Mouse (Mus musculus) left cerebral cortex, postnatal 25 days (tissue): ENCODE measurements around the gene Rnf26. TPM values are rescaled to one million over a fixed set of nuclear protein-coding genes. Genes with fewer than 3 reads are reported as not detected.

ENCODE experiments used
- DNase-seq, 2 experiments: peaks; one replicate each; pipeline ENCODE4 v3.0.0; 2022; ENCODE audit warnings: low spot score in 2 of 2, mixed read lengths in 1 of 2
- intact Hi-C: fragments of 180-260 bp; cut with DNase I; formaldehyde crosslinking; loops from one replicate; pipeline ENCODE4 v1.15.1; 2025
- total RNA-seq, 2 experiments: library from RNA; stranded (reverse); gene quantifications; 2 replicates each; pipeline ENCODE4 v1.2.3; 2021

The Rnf26 gene
- total RNA-seq, result 10 to 100 TPM; 30.6 to 31.5 TPM

DNA sequence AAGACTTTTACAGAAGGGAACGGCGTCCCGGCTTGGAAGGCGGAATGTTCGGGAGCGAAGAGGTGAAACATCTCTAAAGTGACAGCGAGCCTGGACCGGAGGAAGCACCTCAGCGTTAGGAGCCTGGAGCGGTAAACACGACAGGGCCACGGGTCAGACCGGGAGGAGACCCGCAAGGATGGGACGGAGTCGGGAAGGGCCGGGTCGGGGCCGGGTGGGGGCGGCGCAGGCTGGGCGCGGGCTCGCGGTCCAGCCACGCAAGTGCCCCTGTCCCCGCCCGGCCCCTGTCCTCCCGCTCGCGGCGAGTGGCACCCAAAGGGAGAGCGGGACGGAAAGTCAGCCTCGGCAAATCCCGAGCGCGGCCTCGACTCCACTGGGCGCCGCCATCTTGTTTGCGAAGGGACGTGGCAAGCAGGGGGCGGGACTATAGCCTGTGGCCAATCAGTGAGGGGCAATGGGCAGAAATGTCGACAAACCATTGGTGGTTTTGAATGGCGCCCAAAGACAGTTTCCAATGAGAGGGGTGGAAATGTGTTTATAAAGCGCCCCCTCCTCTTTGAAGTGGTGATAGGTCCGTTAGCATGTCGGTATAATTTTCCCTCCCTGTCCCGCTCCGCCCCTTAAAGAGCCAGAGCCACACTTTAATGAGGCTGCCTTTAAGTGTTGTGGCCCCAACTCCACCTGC lies at the start of gene Rnf26, which contains the start of gene Gm49380:
Rnf26 (minus strand) TSS at position 413 of the 685 bp plus-strand sequence.
Gm49380 (minus strand) TSS at position 396 of the 685 bp plus-strand sequence.
- intact Hi-C loops, result no loop called here
- DNase-seq, result peak; percentile 96 to 99

DNA sequence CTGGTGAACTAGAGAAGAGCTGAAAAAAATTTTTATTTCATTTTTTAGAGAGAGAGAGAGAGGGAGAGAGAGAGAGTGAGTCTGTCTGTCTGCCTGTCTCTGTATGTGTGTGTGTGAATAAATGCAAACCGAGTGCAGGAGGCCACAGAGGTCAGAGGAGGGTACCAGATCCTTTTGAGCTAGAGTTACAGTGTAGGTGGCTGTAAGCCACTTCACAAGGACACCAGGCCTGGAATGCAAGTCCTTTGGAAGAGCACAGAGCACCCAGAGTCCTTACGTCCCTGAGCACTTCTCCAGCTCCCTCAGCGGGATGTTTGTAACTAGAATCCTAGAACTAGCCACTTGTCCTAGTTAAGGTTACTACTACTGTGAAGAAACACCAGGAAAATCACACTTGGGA lies 46.6 kb upstream of the Rnf26 start:
- DNase-seq, result no peak
- intact Hi-C loops, result no loop called here

DNA sequence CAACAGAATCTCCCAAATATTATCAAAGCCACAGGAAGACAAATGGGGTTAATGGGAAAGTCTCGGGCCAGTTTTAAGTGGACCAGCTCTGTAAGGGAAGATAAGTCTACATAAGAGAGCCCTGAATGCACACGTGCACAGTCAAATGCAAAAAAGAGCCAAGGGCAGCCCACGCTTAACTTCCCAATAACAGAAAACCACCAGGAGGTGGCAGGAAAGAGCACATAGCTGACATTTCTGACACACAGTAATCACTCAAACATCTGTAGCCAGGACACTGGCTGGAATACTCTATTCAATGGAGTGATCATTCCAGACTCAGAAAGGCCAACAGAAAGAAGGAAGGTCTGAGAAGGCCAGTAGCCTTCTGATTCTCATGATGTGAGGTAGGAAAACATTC lies 34.0 kb upstream of the Rnf26 start:
- DNase-seq, result no peak
- intact Hi-C loops, result no loop called here

DNA sequence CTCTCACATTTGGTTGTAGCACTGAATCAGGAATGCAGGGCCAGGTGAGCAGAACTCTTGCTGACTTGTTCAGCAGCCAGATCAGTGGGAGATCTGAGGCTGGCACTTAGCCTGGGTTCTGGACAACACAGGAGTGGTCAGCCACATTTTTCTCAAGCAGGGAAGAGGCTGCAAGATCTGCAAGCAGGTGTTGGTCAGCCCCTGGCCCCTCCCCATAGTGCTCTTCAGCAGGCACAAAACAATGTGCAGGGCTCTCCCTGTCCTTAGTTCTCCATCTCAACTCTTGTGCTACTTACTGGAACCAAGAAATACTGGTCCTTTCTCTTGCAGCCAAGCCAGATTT lies 31.4 kb upstream of the Rnf26 start:
- intact Hi-C loops, result no loop called here
- no peak for DNase-seq

DNA sequence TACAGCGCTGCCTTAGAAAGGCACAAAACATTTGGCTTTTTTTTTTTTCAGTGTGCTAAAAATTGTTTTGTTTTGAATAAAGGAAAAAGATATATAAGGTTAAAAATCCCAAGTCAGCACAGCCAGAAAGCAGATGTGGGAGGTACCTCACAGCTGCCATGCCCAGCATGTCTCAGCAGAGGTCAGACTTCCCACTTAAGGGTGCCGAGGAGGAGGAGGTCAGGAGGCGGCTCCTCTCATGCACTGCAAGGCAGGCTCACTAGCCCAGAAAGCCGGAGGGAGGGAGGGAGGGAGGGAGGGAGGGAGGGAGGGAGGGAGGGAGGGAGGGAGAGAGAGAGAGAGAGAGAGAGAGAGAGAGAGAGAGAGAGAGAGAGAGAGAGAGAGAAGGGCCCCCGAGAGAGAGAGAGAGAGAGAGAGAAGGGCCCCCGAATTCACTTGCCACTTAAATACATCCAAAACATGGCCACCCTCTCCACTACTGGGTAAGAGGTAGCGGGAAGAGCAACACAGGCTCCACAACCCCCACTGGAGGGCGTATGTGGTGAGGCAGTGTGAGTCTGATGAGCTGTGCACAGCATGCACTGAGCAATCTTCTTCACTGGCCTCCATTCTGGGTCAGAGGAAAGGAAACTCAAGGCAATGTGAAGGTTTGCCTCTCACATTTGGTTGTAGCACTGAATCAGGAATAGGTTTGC lies 30.9 kb upstream of the Rnf26 start:
- DNase-seq, result peak in 1 of 2 experiments; percentile 31
- intact Hi-C loops, result no loop called here

DNA sequence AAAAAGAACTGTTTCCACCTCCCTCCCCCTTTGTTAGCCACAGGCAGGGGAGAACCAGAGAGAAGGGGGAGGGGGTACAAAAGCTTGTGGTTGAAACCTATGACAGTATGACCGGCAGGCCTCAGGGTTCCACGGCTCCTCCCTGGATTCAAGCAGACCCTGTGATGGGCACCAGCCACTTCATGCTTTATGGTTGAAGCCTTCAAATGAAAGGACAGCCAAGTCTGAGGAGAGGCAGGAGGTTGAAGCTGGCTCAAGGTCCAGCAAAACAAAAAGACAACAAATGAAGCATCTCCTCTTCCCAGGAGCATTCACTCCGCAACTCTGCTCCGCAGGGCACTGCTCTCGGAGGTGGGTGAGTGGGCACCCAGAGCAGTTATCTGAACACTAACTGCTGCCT lies 30.1 kb upstream of the Rnf26 start:
- intact Hi-C loops, result no loop called here
- DNase-seq, result no peak

DNA sequence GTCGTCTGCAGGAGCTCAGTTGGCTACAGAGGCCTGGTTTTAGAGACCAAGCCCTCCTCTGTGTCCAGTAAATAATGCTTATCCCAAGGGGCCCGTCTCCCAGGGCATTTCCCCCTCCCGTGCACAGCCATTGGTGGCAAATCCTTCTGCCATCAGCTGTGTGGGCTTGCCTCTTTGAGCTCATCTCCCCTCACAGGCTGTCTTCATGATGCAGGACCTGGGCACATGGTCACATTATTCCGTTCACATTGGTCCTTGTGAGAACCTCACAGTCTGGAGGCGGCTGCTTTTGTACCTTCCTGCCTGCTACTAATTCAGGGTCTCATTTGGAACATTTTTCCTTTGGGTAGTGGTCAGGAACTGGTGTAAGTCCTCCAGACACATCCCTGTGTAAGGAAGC lies 28.6 kb upstream of the Rnf26 start:
- DNase-seq, result no peak
- intact Hi-C loops, result no loop called here

DNA sequence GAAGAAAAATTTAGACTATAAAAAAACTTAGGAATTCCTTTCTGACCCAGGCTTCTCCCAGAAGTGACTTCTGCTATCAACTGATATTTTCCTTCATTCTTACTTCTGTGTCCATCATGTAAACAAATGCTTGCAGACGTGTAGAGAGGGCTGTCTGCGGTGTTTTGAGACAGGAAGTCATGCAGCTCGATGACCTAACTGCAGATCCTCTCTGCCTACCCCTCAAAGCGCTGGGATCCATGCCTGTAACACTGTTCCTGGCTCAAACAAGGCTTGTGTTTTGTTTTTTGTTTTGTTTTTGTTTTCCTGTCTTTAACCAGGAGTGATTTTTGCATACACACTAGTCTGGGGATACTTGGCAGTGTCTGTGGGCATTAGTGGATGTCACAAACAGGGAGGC lies 24.5 kb upstream of the Rnf26 start:
- intact Hi-C loops, result no loop called here
- DNase-seq, result no peak

DNA sequence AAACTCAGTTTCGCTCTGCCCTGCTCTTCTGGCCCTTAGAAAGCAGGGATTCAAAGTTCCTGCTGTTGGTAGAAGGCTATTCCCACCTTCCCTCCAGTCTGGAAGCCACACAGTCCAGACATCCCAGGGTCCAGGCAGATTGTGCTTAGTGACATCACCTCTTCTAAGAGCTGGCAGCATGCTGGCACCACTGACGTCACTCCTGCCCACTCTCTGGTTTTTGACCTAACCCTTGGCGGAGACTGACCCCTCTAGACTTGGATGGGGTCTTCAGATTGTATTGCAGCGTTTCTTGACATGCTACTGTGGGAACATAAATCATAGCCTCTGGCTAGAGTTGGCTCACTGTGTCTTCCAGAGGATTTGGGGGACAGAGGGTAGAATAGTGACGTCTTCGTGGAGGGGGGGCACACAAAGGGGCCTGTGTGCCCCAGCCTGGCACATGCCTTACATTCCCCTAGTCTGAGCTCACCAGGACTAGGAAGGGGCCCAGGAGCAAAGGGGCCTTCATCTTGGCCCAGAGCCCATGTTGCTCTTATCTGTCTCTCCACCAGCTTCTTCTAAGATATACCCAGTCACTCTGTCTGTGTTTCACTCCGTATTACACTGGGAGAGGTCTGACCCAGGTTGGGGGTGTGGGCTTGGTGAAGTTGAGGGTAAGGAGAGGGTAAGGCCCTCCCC lies 22.6 kb upstream of the Rnf26 start:
- no peak for DNase-seq
- intact Hi-C loops, result no loop called here

DNA sequence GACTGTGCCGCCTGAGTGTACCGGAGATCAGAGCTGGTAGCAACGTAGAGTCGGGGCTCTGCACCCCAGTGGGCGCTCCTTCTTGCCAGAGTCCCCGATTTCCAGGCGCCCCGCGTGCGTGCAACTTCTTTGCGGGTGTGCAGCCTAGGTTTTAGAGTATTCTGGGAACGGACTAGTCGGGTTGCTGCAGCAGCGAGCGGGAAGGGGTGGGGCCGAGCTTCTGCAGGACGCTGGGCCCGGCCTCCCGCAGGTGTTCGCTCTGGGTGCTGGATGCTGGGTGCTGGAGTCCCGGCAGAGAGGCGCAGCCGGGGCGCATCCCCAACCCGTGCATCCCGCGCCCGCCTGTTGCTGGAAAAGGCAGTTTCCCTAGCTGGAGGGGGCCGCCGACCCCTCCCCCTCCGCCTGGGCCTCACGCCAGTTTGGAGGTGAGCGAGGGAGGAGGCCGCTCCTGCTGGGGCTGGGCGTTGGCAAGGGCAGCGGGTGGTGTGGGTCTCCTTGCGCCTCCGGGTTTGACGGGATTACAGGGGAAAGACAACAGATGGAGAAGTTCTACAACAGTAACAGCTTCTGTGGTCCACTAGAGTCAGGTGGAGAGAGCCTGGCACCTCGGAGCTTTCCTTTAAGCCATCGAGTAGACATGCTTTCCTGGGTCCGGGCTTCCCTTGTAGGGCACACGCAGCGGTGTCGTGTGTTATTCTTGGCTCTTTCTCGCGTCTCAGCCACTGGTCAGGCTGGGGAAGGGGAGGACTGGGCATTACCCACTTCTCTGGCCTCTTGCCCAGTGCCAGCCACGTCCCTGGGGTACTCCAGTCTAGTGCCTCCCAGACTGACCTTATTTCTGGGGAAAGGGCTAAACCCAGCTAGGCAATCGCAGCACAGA lies 21.8 kb upstream of the Rnf26 start:
- no peak for DNase-seq
- intact Hi-C loops, result loop anchor here (5.0 kb wide), 1 partner anchor 112 kb away; no protein-coding TSS in a partner anchor

DNA sequence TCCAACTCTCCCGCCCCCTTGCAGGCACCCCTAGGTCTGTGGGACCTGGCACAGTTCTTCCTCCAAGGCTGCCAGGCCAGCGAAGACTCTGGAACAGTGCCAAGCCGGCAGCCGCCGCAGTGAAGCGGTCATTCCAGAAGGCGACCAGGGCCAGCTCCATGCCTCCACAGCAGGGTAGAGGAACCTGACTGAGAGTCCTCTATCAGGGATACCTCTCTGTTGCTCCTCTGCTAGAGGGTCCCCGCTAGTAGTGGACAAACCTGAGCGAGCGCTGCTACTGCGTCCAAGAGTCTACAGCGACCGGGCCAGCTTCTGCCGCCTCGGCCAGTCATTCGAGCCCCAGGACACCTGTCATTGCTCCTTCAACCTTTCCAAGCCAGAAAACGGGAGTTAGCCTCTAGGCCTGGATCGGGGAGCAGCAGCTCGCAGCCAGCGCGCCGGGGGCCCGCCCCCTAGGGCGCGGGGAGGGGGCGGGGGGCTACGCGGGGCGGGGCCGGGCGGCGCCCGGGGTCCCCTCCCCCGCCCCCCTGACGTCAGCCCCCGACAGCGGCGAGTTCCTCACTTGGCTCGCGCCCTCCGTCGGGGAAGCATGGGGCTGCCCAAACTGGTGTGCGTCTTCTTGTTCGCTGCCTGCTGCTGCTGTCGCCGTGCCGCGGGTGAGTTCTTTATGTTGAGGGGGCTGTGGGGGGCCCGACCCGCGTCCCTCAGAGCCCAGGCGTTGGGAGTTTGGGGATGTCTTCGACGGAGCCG lies 21.0 kb upstream of the Rnf26 start, which contains the start of gene Mcam:
Mcam (plus strand) TSS at position 369 of the 750 bp plus-strand sequence.
- intact Hi-C loops, result loop anchor here (5.0 kb wide), 1 partner anchor 113 kb away; no protein-coding TSS in a partner anchor
- DNase-seq, result peak; percentile 27 to 36

DNA sequence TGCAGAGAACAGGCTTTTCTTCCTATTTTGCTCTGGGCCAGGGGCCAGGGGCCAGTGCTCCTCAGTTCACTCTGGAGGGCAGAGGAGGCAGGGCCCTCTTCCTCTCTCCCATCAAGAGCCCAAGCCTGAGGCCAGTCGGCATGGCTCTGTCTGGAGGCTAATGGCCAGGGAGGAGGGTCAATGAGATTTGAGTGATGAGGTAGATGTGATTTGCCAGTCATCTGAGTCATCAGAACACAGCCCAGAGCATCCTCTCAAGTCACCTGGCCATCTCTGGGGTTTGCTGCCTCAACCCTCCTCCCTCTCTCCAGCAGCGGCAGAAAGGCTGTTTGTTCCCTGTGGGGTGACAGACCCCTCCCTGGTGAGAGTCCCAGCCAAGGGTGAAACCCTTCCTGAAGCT lies 20.0 kb upstream of the Rnf26 start:
- no peak for DNase-seq

DNA sequence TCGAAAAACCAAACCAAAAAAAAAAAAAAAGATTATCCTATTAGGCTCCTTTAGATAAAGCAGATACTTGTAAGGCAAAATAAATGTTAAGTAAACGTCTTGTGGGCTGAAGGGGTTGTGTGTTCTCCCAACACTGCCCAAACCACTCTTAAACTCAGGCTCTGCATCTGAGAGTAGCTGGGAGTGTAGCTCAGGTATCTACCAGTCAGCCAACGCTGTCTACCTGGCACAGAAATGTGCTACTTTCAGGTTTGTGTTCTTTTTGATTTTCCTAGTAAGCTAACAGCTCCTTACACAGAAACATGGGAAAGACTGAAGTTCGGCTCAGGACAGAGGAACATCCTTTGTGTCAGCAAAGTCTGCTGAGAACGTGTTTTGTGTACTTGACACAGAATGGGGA lies 18.9 kb upstream of the Rnf26 start:
- no peak for DNase-seq
- intact Hi-C loops, result loop anchor here (5.0 kb wide), 1 partner anchor 115 kb away; no protein-coding TSS in a partner anchor

More for the DNA sequence above, 20.0 kb upstream of the Rnf26 start:
- intact Hi-C loops, result loop anchor here (5.0 kb wide), 1 partner anchor 114 kb away; no protein-coding TSS in a partner anchor

DNA sequence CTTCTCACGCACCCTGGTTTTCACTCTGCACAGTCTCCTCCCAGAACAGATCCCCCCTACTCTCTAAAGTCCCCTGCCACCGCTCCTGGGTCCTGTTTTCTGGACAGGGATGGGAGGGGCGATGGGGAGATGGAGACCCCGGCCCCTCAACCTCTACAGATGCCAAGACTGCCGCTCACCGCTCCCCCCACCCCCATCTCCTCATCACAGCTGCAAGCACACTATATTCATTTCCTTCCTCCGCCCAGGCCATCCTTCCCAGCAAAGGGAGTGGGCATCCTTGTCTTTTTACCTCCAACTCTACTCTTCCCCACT lies 17.9 kb upstream of the Rnf26 start:
- intact Hi-C loops, result loop anchor here (5.0 kb wide), 1 partner anchor 116 kb away; no protein-coding TSS in a partner anchor
- DNase-seq, result no peak

DNA sequence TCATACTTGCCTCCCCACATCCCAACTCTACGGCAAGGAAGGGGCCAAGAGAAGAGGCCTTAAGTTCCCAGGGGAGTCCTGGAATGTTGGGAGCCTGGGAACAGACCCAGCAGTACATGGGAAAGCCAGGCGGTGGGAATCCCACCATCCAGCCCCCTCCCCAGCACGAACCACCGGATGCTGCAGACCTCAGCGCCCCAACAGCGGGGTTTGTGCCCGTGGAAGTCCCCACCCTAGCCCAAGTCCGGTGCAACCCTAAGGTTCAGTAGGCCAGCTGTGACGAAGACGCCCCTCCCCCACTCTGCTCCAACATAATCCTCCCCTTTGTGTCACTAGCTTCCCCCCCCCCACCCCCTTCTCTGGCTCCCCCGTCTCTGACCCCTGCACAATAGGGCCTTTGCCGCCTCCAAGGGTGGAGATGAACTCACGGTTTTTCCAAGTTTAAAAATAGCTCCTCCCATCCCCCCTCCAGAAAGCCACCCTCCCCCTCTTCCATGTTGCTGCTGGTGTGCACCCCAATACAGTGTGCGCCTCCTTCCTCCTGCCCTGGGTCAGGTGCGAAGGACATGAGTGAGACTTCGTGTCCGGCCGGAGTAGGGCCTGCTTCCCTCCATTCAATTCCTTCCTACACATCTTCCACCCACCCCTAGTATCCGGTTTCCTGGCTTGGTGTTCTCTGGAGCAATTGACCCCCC lies 17.4 kb upstream of the Rnf26 start:
- DNase-seq, result no peak
- intact Hi-C loops, result loop anchor here (5.0 kb wide), 1 partner anchor 117 kb away; no protein-coding TSS in a partner anchor

DNA sequence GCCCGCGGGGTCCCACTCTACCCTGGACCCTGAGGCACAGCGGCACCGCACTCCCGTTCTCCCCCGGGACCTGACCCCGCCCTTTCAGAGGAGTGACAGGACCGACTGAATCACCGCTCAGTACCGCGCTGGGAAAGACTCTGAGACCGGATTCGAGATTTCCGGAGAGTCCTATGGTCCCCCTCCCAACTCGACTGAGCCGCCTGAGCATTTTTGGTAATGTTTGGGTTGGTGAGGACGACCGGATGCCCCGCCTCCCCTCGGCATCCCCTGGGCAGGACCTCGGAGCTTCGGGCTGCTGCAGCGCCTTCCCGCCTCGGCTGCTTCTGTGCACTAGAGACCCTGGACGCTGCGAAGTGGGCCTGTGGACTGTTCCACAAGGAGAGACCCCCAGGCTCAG lies 16.7 kb upstream of the Rnf26 start:
- intact Hi-C loops, result loop anchor here (5.0 kb wide), 1 partner anchor 117 kb away; no protein-coding TSS in a partner anchor
- no peak for DNase-seq

DNA sequence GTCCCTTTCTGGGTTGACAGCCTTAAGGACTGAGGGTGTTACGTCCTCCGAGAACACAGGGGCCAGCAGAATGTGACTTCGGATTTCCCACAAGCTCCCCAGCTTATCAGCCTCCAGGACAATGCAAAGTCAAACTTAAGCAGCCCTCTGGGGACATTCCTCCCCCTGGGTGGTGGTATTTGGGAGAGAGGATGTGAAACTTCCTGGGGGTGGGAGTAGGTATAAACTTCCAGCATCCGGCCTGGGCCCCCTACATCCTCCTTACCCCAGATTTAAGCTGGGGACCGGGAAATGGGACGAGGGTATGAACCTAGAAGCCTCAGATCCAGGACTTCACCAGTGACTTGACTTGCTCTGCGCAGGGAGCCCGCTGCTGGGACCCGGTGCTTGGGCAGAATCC lies 16.3 kb upstream of the Rnf26 start:
- no peak for DNase-seq
- intact Hi-C loops, result loop anchor here (5.0 kb wide), 2 partner anchors 118 to 263 kb away; no protein-coding TSS in a partner anchor

DNA sequence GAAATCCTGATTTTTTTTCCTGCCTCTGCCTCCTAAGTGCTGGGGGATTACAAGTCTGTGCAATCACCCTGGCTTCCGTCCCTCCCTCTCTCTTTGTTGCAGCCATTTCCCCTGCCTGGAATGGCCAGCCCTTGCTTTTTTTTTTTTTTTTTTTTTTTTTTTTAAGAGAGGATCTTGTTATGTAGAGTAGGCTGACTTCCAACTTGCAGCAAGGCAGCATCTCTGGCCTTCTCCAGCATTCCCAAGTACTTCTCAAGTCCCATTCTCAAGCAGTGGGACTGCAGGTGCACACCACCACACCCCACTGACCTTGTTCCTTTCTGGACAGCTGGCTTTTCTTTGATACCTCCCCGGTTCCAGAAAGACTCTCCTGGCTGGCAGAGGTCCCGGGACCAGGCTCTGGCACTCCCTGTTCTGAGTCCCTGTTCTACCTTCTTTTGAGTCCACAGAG lies 14.1 kb upstream of the Rnf26 start:
- intact Hi-C loops, result loop anchor here (5.0 kb wide), 1 partner anchor 265 kb away; no protein-coding TSS in a partner anchor
- DNase-seq, result no peak
